Mouse (Mus musculus) v-Abl transformed pro-B cells (cell line): ENCODE data around the gene Ikbkg.
"Not testable (repeated sequence)": the region's sequence is repeated elsewhere in the genome, so short reads cannot be mapped to it uniquely, and the experiment has no call there.

Experiments used
- in situ Hi-C, 2 experiments: fragments of 400-800 bp; cut with MboI; formaldehyde crosslinking; loops; one replicate each; pipeline ENCODE4 v1.15.1; 2025; ENCODE audit not compliant: unreplicated experiment in 2 of 2

Gene Ikbkg

DNA sequence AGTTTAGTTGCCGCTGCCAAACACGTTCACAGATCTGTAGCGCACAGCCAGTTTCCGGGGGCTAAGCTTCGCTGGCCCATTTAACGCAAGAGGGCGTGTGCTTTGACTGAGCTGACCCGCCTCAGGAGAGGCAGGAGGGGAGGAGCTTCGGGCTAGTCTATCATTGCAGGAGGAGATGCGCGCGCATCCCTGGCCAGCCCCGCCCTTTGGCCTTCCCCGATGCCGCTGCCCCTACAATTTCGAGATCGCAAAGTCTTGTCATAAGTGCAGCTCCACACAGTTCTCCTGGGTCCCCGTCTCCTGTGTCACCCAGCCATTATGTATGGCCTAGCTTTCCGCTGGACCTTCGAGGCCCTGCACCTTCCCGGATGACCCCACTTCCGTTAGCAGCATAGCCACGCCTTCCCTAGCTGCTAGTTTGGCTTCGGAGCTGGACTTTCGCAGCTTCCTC lies 35.8 kb downstream of the Ikbkg start, which contains the start of gene G6pdx:
G6pdx (minus strand) TSS at position 369 of the 451 bp plus-strand sequence.
- in situ Hi-C loops = loop anchor here (5.0 to 25.0 kb wide), 6 partner anchors 658 to 1422 kb away; partner anchors contain the start of genes Brcc3 (in 2 of the 2), Cmc4 (in 2 of the 2), Mtcp1 (in 2 of the 2) and Dkc1 (in 1 of the 2)

DNA sequence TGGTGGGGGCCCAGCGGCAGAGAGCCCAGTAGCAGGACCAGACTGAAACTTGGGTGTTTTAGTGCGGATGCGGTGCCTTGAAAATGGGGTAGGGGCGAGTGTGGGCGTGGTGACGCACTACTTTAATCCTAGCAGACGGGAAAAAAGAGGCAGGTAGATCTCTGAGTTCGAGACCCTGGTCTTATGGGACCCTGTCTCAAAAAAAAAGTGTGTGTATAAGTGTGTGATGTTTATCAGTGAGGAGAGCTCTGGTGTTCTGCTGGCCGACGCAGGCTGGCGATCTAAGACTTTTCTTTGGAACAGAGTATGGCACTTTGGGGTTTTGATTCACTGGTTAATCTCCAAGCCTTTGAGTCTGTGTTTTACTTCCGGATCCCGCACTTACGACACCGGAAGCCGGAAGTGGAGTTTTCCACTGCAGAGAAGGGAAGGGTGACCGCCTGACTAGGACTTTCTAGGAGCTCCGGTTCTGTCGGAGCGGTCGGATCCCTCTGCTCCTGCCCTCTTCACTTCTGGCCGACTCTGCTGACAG lies 36.3 kb downstream of the Ikbkg start:
- in situ Hi-C loops = loop anchor here (5.0 to 25.0 kb wide), 6 partner anchors 658 to 1422 kb away; partner anchors contain the start of genes Brcc3 (in 2 of the 2), Cmc4 (in 2 of the 2), Mtcp1 (in 2 of the 2) and Dkc1 (in 1 of the 2)

DNA sequence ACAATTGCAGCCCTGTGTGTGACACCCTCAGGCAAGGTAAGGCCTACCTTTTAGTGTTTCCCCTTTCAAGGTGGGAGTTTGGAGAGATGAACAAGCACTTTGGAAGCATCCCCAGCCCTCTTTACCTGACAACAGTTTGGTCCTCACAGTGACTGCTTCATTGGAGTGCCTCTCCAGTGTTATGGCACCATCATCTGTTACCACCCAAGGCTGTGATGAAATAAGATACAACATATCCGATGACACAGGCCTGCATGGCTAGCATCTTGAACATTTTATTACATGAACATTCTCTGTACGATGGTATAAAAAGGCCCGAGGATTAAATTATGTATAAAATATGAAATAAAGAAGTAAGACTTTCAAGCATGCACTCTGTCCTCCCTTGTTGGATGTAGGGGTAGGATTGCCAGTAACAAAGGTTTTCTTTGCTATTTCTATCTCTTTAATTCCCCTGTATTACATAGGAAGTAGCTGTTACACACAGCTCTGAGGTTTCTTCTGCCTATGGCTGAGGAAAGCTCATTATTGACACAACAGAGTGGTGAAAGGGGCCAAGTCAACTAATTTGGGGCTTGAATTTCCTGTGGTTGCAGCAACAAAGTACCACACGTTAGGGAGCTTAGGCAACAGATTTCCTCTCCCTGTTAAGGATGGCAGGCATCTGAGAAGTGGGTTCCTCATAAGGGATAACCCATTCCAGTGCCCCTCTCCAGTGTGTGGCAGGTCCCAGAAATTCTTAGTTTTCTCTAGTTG lies 58.2 kb downstream of the Ikbkg start:
- in situ Hi-C loops = loop anchor here (10.0 to 25.0 kb wide), 3 partner anchors 633 to 1736 kb away; partner anchors contain the start of gene Gab3 (in 1 of the 2)

DNA sequence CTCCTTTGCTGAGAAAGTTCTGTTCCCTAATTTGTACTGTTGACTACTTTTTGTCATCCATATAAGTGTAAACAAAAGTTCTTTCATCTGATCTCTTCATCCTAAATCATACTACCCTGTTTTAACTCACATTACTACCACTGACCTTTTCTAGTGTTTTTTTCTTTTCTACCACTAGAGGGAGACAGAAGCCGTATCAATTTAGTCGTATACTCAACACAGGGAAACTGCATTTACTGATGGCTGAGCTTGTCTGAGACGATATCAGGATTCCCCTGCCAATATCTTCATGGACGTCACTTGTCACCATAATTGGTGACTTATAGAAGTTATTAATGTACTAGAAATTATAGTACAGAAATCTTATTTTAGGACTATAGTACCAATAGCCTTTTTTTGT lies 59.7 kb downstream of the Ikbkg start:
- in situ Hi-C loops = loop anchor here (10.0 to 25.0 kb wide), 3 partner anchors 632 to 1735 kb away; partner anchors contain the start of gene Gab3 (in 1 of the 2)

DNA sequence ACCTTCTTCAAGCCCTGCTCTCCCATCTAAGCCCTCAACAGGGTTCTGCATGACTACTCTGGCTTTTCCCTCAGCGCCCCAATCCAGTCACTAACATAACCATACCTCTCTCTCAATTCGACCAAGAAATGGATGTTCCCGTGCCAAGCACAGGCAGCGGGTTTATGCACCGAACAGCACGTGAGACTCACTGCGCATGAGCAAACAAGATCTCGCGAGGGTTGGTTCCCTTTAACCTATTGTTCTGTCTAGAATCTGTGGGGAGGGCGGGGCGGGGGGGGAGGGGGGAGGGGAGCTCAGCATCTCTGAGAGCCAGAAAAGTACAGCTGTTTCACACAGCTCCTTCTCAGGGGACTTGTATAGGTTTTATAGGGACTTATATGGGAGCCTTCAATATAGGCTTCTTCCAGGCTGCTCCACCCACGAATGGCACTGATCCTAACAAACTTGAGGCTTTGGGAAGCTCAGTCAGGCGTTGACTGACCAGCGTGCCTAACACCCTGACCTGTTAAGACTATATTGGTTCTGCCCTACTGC lies 88.3 kb downstream of the Ikbkg start, which contains the start of gene Gm6880:
Gm6880 (minus strand) TSS at position 51 of the 537 bp plus-strand sequence.
- in situ Hi-C loops = not testable (repeated sequence)

DNA sequence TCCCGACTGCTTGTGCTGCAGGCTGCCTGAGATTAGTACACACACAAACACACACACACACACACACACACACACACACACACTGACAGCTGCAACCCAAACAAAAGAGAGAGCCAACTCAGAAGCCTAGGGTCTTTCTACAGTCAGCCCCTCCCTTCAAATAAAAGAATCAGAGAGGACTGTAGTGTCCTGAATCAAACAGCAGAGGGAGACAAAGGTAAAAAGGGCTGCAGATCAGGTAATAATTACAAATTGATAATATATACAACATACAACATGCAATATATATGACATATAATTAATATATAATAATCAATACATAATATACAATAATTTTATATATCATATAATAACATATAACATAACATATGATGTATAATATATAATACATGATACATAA lies 104.0 kb downstream of the Ikbkg start:
- in situ Hi-C loops = no loop called here
